Mouse (Mus musculus): ENCODE data around the gene Cul7.

Cul7 gene

GRCm38 (mm10) chr17:46673850-46674529, 23.9 kb downstream of the Cul7 start, which contains the start of gene Rrp36:
TSS of gene Rrp36 (minus strand) at chr17:46674352.
- DNase-seq (ENCODE audit: low read depth, low spot score) = peak; percentile 80

- DNase-seq (ENCODE audit: low read depth, low spot score) = no peak
Measured at GRCm38 (mm10) chr17:46674530-46675283, 24.6 kb downstream of the Cul7 start.

GRCm38 (mm10) chr17:46678416-46678815, 28.3 kb downstream of the Cul7 start, which contains the start of gene Mea1:
TSS of gene Mea1 (plus strand) at chr17:46678793.
- no peak for DNase-seq (ENCODE audit: low read depth, low spot score)

- DNase-seq (ENCODE audit: low read depth, low spot score) = no peak
Measured at GRCm38 (mm10) chr17:46678911-46679310, 28.8 kb downstream of the Cul7 start.

- DNase-seq (ENCODE audit: low read depth, low spot score) = no peak
Measured at GRCm38 (mm10) chr17:46679843-46680759, 30.0 kb downstream of the Cul7 start.

- peak; percentile 95 for DNase-seq (ENCODE audit: low read depth, low spot score)
Measured at GRCm38 (mm10) chr17:46680760-46681373, 30.7 kb downstream of the Cul7 start, which contains the start of gene Klhdc3. TSS of gene Klhdc3 (minus strand) at chr17:46680914.

GRCm38 (mm10) chr17:46681466-46682118, 31.5 kb downstream of the Cul7 start:
- DNase-seq (ENCODE audit: low read depth, low spot score) = no peak

GRCm38 (mm10) chr17:46682654-46683389, 32.7 kb downstream of the Cul7 start:
- DNase-seq (ENCODE audit: low read depth, low spot score) = no peak

- DNase-seq (ENCODE audit: low read depth, low spot score) = no peak
Measured at GRCm38 (mm10) chr17:46685913-46686312, 35.8 kb downstream of the Cul7 start.

- DNase-seq (ENCODE audit: low read depth, low spot score) = no peak
Measured at GRCm38 (mm10) chr17:46690665-46691064, 40.5 kb downstream of the Cul7 start.

- no peak for DNase-seq (ENCODE audit: low read depth, low spot score)
Measured at GRCm38 (mm10) chr17:46691390-46691789, 41.3 kb downstream of the Cul7 start.

GRCm38 (mm10) chr17:46694517-46695063, 44.5 kb downstream of the Cul7 start:
- DNase-seq (ENCODE audit: low read depth, low spot score) = no peak

GRCm38 (mm10) chr17:46698515-46698914, 48.4 kb downstream of the Cul7 start:
- DNase-seq (ENCODE audit: low read depth, low spot score) = no peak

GRCm38 (mm10) chr17:46699245-46699644, 49.1 kb downstream of the Cul7 start:
- no peak for DNase-seq (ENCODE audit: low read depth, low spot score)

- DNase-seq (ENCODE audit: low read depth, low spot score) = no peak
Measured at GRCm38 (mm10) chr17:46699912-46700311, 49.8 kb downstream of the Cul7 start.

GRCm38 (mm10) chr17:46701489-46701888, 51.4 kb downstream of the Cul7 start:
- DNase-seq (ENCODE audit: low read depth, low spot score) = no peak

GRCm38 (mm10) chr17:46702100-46702499, 52.0 kb downstream of the Cul7 start:
- no peak for DNase-seq (ENCODE audit: low read depth, low spot score)

GRCm38 (mm10) chr17:46702506-46702905, 52.4 kb downstream of the Cul7 start:
- DNase-seq (ENCODE audit: low read depth, low spot score) = no peak

- no peak for DNase-seq (ENCODE audit: low read depth, low spot score)
Measured at GRCm38 (mm10) chr17:46703971-46704886, 54.1 kb downstream of the Cul7 start.
